Mouse (Mus musculus) embryonic facial prominence, embryonic 14.5 days (tissue): ENCODE results near the gene Ube2j2. TPM values are rescaled to one million over a fixed set of nuclear protein-coding genes. Genes with fewer than 3 reads are reported as not detected.

Experiments
- ATAC-seq: fragments of 200-750 bp; cut with Nextera tagmentation; 2 replicates; pipeline ENCODE4 v1.8.0; 2017; ENCODE audit warnings: low read depth, moderate number of reproducible peaks, moderate TSS enrichment
- DNase-seq: peaks from one replicate; pipeline ENCODE4 v3.0.0-alpha.2; 2015; ENCODE audit warnings: low spot score
- H3K27ac ChIP-seq: fragments of 300-500 bp; sonication (generic); replicated peaks from 2 replicates; pipeline ENCODE4 v1.5.1; 2014; ENCODE audit warnings: low read depth, mild to moderate bottlenecking, low read length, moderate library complexity
- H3K27me3 ChIP-seq: fragments of 300-500 bp; sonication (generic); replicated peaks from 2 replicates; pipeline ENCODE4 v1.6.1; 2014; ENCODE audit warnings: low read length; ENCODE audit not compliant: control insufficient read depth, insufficient read depth
- H3K36me3 ChIP-seq: fragments of 300-500 bp; sonication (generic); 2 replicates; pipeline ENCODE4 v1.6.1; 2014; ENCODE audit warnings: low read length, mixed read lengths; ENCODE audit not compliant: control insufficient read depth, insufficient read depth
- H3K4me1 ChIP-seq: fragments of 300-500 bp; sonication (generic); 2 replicates; pipeline ENCODE4 v1.6.1; 2014; ENCODE audit warnings: antibody characterized with exemption, low read length; ENCODE audit not compliant: control insufficient read depth, insufficient read depth
- H3K4me2 ChIP-seq: fragments of 300-500 bp; sonication (generic); 2 replicates; pipeline ENCODE4 v1.6.1; 2014; ENCODE audit warnings: low read depth, mild to moderate bottlenecking, low read length, moderate library complexity, mixed read lengths
- H3K4me3 ChIP-seq: fragments of 300-500 bp; sonication (generic); 2 replicates; pipeline ENCODE4 v1.5.1; 2014; ENCODE audit warnings: low read depth, mild to moderate bottlenecking, low read length
- H3K9ac ChIP-seq: fragments of 300-500 bp; sonication (generic); 2 replicates; pipeline ENCODE4 v1.6.1; 2014; ENCODE audit warnings: low read depth, mild to moderate bottlenecking, low read length, moderate library complexity, mixed read lengths
- H3K9me3 ChIP-seq: fragments of 300-500 bp; sonication (generic); 2 replicates; pipeline ENCODE4 v1.6.1; 2016; ENCODE audit warnings: low read length; ENCODE audit not compliant: control insufficient read depth
- WGBS: fragments of 180-500 bp; shearing (Covaris S2); extraction: QIAGEN DNeasy Blood & Tissue Kit; methylation state at CpG from one replicate; pipeline ENCODE4 v1.1.7; 2014; 5-methylcytosine and 5-hydroxymethylcytosine counted together
- polyA plus RNA-seq: library from polyadenylated mRNA; unstranded; fragments of >200 nt; fragmentation: Nextera tagmentation; extraction: Ambion mirVana; gene quantifications from 2 replicates; pipeline ENCODE4 v1.2.1, GENCODE M21; 2014

Ube2j2 gene
- polyA plus RNA-seq, 1 experiment from 2014 or later: 107 TPM

DNA sequence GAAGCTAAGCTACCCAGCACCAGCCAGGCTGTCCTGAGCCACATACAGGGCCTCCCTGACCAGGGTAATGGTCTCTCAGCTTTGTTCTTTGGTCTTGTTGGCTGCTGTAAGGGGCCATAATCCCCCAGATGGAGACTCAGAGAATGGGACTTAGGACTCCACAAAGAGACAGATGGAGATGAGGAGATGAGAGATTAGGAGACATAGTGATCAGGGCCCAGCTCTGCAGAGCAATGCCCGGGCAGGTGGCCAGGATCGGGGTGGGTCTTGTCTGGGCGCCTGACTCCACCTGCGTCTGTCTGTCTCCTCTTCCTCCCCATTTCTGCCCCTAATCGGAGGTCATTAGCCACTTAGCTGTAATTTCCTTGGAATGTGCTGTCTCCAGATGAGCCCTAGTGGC is 26.7 kb downstream of the Ube2j2 start:
- 70% methylated on average over 5 of the region's 5 CpGs for WGBS
- no peak overlapping the region for H3K27ac ChIP-seq

DNA sequence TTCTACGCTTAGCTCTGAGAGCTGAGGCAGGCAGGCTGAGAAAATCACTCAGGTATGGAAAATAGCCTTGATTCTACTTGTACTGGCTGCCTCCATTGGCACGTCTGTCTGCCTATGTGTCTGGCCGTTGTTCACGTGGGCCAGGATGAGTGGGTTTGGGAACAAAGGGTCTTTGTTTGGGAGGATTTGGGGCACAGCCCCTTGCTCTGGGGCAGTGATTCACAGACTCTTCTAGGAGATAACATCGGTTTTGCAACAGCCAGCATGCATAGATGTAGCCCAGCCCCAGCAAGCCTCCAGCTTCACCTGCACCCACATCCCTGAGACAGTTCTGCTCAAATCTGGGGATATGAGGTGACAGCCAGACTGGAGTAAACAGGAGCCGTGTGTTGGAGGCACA is 29.0 kb downstream of the Ube2j2 start:
- H3K9me3 ChIP-seq: no peaks in the 10 kb centered on the region
- DNase-seq (no peak), ATAC-seq (no peak)
- no peaks in the 10 kb centered on the region for H3K36me3 ChIP-seq
- no peak overlapping the region for H3K4me3 ChIP-seq
- 54% methylated on average over 6 of the region's 6 CpGs for WGBS
- H3K27ac ChIP-seq: no peak overlapping the region
- no peak overlapping the region for H3K4me2 ChIP-seq
- H3K4me1 ChIP-seq: no peaks in the 10 kb centered on the region
- H3K27me3 ChIP-seq: no peaks in the 10 kb centered on the region
- H3K9ac ChIP-seq: no peak overlapping the region

More for the DNA sequence above, 26.7 kb downstream of the Ube2j2 start:
- H3K9ac ChIP-seq: no peak overlapping the region
- H3K27me3 ChIP-seq: no peaks in the 10 kb centered on the region
- H3K4me1 ChIP-seq: no peaks in the 10 kb centered on the region
- ATAC-seq (no peak), DNase-seq (no peak)
- no peaks in the 10 kb centered on the region for H3K9me3 ChIP-seq
- no peak overlapping the region for H3K4me2 ChIP-seq
- H3K4me3 ChIP-seq: no peak overlapping the region
- peaks cover 13% of the 10 kb centered on the region for H3K36me3 ChIP-seq

DNA sequence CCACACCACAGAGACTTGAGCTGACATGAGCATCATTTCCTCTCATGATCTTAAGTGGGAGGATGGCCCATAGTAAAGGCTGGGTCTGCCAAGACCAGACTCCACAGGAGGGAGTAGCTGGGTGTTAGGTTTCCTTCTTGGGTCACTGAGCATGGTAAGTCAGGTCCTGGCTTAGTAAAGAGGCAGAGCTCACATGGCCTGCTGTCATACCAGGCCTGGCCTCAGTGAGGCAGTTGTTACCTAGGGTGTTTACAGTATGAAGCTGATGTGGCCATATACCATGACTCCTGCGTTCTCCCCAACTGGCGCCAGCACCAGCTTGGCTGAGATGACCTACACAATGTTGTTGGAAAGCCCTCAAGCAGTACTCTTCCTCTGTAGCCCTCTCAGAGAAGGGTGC is 29.6 kb downstream of the Ube2j2 start:
- Histone ChIP-seq H3K27me3 (no peaks in the 10 kb centered on the region), H3K4me3 (no peak overlapping the region), H3K9me3 (no peaks in the 10 kb centered on the region), H3K4me1 (no peaks in the 10 kb centered on the region), H3K4me2 (no peak overlapping the region), H3K9ac (no peak overlapping the region; the same call in 1 of the 2 replicates), H3K27ac (no peak overlapping the region), H3K36me3 (no peaks in the 10 kb centered on the region)
- no peak for ATAC-seq
- WGBS: 82% methylated on average over 2 of the region's 2 CpGs
- DNase-seq: no peak

DNA sequence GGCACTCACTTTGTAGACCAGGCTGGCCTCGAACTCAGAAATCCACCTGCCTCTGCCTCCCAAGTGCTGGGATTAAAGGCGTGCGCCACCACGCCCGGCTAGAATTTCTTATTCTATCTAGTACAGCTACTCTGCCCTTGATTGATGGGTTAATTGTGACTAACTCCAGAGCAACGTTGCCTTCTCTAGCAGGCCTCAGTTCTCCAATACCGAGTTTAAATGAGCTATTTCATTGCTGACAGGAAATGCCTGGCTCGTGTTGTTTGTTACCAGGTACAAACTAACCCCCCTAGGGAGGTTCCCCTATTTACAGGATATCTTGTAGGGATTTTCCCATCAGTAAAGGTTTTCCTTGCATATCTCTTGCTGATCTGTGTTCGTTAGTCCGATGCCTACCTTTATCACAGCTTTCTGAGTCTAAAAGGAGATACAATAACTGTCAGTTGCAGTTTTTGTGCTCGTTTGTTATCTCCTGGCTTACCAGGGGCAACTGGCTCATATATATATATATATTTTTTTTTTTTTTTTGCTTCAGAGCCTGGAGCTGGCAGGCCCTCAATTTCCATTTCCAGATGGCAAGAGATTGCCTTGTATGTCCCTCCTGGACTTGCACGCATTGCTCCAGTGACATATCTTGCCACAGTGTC is 37.9 kb downstream of the Ube2j2 start:
- no peaks in the 10 kb centered on the region for H3K4me1 ChIP-seq
- no peak overlapping the region for H3K27ac ChIP-seq
- H3K9me3 ChIP-seq: no peaks in the 10 kb centered on the region
- H3K36me3 ChIP-seq: no peaks in the 10 kb centered on the region
- DNase-seq (no peak), ATAC-seq (no peak)
- no peak overlapping the region for H3K4me3 ChIP-seq
- no peaks in the 10 kb centered on the region for H3K27me3 ChIP-seq
- no peak overlapping the region for H3K4me2 ChIP-seq
- H3K9ac ChIP-seq: no peak overlapping the region
- 73% methylated on average over 12 of the region's 12 CpGs for WGBS

DNA sequence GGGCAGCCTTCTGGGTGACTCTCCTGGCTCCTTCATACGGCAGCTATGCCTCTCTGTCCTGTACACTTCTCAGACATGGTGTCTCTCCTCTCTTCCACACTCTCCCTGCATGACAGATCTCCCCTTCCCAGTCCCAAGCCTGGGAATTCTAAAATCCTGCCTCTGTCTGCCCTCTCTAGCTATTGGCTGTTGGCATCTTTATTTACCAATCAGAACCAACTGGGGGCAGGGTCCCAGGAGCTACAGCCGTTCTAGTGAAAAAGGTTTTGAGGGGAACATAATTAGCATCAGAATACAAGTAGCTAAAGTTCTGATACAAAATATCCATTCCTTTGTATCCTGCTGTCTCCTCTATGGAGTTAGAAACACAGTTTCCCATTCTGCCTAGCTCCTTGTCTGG is 40.2 kb downstream of the Ube2j2 start:
- H3K27me3 ChIP-seq: no peaks in the 10 kb centered on the region
- H3K36me3 ChIP-seq: no peaks in the 10 kb centered on the region
- H3K4me1 ChIP-seq: no peaks in the 10 kb centered on the region
- no peak overlapping the region for H3K4me2 ChIP-seq
- H3K9me3 ChIP-seq: no peaks in the 10 kb centered on the region
- H3K9ac ChIP-seq: no peak overlapping the region
- DNase-seq (no peak), ATAC-seq (no peak)
- WGBS: 21% methylated on average over 2 of the region's 2 CpGs
- no peak overlapping the region for H3K4me3 ChIP-seq
- H3K27ac ChIP-seq: no peak overlapping the region

DNA sequence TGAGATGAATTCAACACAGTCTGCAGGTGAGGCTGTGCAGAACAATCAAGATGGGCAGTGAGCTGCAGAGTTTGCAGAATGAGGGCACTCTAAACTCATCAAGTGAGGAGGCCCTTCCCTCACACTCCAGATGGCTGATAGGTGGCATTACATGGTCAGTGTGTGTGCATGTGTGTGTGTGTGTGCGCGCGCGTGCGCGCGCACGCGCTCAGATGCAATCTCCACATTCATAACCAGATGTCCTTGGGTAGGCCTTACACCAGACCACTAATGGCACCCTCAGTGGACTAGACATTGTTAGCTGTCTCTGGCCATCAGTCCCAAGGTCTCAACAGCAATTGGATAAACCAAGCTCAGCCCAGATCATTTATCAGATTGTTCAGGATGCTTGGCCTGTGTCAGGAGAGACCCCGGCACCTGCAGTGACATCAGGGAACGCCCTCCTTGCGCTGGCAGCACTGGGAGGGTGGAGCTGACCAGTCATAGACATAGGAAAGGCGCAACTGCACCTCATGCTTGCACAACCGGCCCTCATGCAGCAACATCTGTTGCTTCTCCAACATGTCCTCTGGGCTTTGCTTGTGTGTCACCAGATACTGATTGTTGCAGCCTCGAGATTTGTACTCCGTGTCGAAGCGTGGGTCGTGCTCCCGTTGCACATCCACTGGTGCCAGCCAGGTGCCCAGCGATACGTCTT is 47.7 kb downstream of the Ube2j2 start:
- DNase-seq (peak; percentile 4), ATAC-seq (no peak)
- Histone ChIP-seq H3K9ac (peak overlapping the region; percentile 84), H3K4me3 (peak overlapping the region; percentile 73), H3K27me3 (no peaks in the 10 kb centered on the region), H3K36me3 (peaks cover 9% of the 10 kb centered on the region), H3K27ac (peak overlapping the region; percentile 95; the same call in 1 of the 2 replicates), H3K4me2 (peak overlapping the region; percentile 97), H3K4me1 (peaks cover 17% of the 10 kb centered on the region), H3K9me3 (no peaks in the 10 kb centered on the region)
- 90% methylated on average over 19 of the region's 22 CpGs for WGBS

DNA sequence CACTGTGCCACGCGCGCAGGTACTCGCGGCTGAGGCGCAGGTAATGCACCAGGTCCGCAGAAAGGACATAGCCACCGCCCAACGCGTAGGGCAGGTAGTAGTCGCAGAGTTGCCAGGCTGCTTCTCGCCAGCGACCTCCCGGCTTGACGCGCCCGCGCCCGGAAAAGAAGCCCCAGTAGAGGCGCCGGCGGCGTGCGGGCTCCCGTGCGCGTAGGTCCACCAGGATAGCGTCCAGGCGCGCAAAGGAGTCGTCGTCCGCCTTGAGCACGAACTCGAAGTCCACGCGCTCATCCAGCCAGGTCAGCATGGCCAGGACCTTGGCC is 48.2 kb downstream of the Ube2j2 start:
- peak overlapping the region; percentile 73 for H3K4me3 ChIP-seq
- H3K4me2 ChIP-seq: peak overlapping the region; percentile 97
- peak overlapping the region; percentile 95 for H3K27ac ChIP-seq
- 44% methylated on average over 14 of the region's 37 CpGs for WGBS
- DNase-seq (no peak), ATAC-seq (no peak)
- H3K9ac ChIP-seq: peak overlapping the region; percentile 84
- H3K4me1 ChIP-seq: peaks cover 17% of the 10 kb centered on the region
- H3K27me3 ChIP-seq: no peaks in the 10 kb centered on the region
- H3K36me3 ChIP-seq: peaks cover 12% of the 10 kb centered on the region
- no peaks in the 10 kb centered on the region for H3K9me3 ChIP-seq

DNA sequence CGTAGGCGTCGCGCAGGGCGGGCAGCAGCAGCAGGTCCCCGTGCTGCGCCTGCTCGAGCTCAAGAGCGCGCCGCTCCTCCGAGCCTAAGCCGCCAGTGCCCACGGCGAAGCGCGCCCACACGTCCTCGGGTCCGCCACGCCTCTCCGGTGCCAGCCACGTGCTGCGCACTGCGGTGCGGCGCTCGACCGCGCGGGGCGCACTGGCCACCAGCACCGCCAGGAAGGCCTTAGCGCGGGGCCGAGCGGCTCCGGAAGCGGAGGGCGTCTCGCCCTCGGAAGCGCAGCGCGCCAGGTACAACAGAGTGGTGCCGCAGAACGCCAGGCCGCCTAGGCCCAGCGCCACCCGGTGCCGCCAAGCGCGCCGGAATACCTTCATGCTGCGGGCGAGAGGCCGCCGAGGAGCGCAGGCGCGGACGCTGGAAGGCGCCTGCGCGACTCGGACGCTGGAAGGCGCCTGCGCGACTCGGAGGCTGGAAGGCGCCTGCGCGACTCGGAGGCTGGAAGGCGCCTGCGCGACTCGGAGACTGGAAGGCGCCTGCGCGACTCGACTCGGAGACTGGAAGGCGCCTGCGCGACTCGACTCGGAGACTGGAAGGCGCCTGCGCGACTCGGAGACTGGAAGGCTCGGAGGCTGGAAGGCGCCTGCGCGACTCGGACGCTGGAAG is 48.7 kb downstream of the Ube2j2 start, which contains the start of the genes B3galt6 and Sdf4:
TSS of gene B3galt6 (minus strand) at position 409 of the 665 bp plus-strand sequence.
TSS of gene Sdf4 (plus strand) at position 632 of the 665 bp plus-strand sequence.
- peak within 1 kb of the TSS; percentile 95 for H3K27ac ChIP-seq
- H3K4me1 ChIP-seq: peaks cover 17% of the 10 kb centered on the region
- ATAC-seq: peak; percentile 89
- H3K9ac ChIP-seq: peak within 1 kb of the TSS; percentile 86
- 0% methylated on average over 35 of the region's 99 CpGs for WGBS
- peaks cover 12% of the 10 kb centered on the region for H3K36me3 ChIP-seq
- peak within 1 kb of the TSS; percentile 97 for H3K4me2 ChIP-seq
- H3K4me3 ChIP-seq: peak within 1 kb of the TSS; percentile 73
- H3K27me3 ChIP-seq: no peaks in the 10 kb centered on the region
- DNase-seq: peak; percentile 88
- H3K9me3 ChIP-seq: no peaks in the 10 kb centered on the region
